Mouse (Mus musculus) embryo, embryonic 9.5 days (tissue): ENCODE measurements around the gene Itpkb.
A peak's percentile ranks its signal among the peaks of the same experiment; 100 is the strongest.
"Not testable (repeated sequence)": the region's sequence is repeated elsewhere in the genome, so short reads cannot be mapped to it uniquely, and the experiment has no call there.

Source experiments
- DNase-seq: peaks from one replicate; pipeline ENCODE4 v3.0.0-alpha.2; 2017; ENCODE audit errors: extremely low spot score

The Itpkb gene

GRCm38 (mm10) chr1:180367626-180368025 lies 37.3 kb downstream of the Itpkb start:
- DNase-seq = no peak

GRCm38 (mm10) chr1:180368112-180368511 lies 37.8 kb downstream of the Itpkb start:
- DNase-seq = no peak

- DNase-seq = no peak
Observed at GRCm38 (mm10) chr1:180368646-180369045, 38.4 kb downstream of the Itpkb start.

- no peak for DNase-seq
Observed at GRCm38 (mm10) chr1:180370858-180371652, 40.8 kb downstream of the Itpkb start.

- DNase-seq = not testable (repeated sequence)
Observed at GRCm38 (mm10) chr1:180372258-180372657, 42.0 kb downstream of the Itpkb start.

- DNase-seq = no peak
Observed at GRCm38 (mm10) chr1:180376598-180376997, 46.3 kb downstream of the Itpkb start.

- no peak for DNase-seq
Observed at GRCm38 (mm10) chr1:180379559-180379958, 49.3 kb downstream of the Itpkb start.

GRCm38 (mm10) chr1:180382358-180382757 lies 52.1 kb downstream of the Itpkb start:
- DNase-seq = no peak

GRCm38 (mm10) chr1:180383884-180384283 lies 53.6 kb downstream of the Itpkb start:
- DNase-seq = no peak

- no peak for DNase-seq
Observed at GRCm38 (mm10) chr1:180384486-180384885, 54.2 kb downstream of the Itpkb start.

- DNase-seq = no peak
Observed at GRCm38 (mm10) chr1:180385308-180385707, 55.0 kb downstream of the Itpkb start.

GRCm38 (mm10) chr1:180386951-180387749 lies 56.9 kb downstream of the Itpkb start:
- peak; percentile 100 for DNase-seq

- DNase-seq = no peak
Observed at GRCm38 (mm10) chr1:180387750-180388480, 57.6 kb downstream of the Itpkb start.

- DNase-seq = no peak
Observed at GRCm38 (mm10) chr1:180388481-180388880, 58.2 kb downstream of the Itpkb start.

GRCm38 (mm10) chr1:180389213-180389760 lies 59.0 kb downstream of the Itpkb start:
- DNase-seq = not testable (repeated sequence)

- no peak for DNase-seq
Observed at GRCm38 (mm10) chr1:180390321-180390731, 60.0 kb downstream of the Itpkb start.

- DNase-seq = no peak
Observed at GRCm38 (mm10) chr1:180390746-180391574, 60.7 kb downstream of the Itpkb start.

GRCm38 (mm10) chr1:180391575-180391945 lies 61.3 kb downstream of the Itpkb start:
- no peak for DNase-seq

GRCm38 (mm10) chr1:180392137-180392798 lies 62.0 kb downstream of the Itpkb start:
- DNase-seq = no peak

GRCm38 (mm10) chr1:180393017-180393797 lies 62.9 kb downstream of the Itpkb start:
- no peak for DNase-seq
